Mouse (Mus musculus): Measurements from ENCODE around the gene Slpi. TPM values are rescaled to one million over a fixed set of nuclear protein-coding genes. Genes with fewer than 3 reads are reported as not detected.
A peak's percentile ranks its signal among the peaks of the same experiment; 100 is the strongest.

Slpi gene
- polyA plus RNA-seq, 1 experiment from 2014 or later = 1.1 TPM

- DNase-seq (ENCODE audit: low spot score) (no peak), ATAC-seq (ENCODE audit: insufficient read depth, low FRiP score, low TSS enrichment) (no peak)
- H3K4me3 ChIP-seq (ENCODE audit: low read depth, low read length) = no peak overlapping the region
- H3K9ac ChIP-seq (ENCODE audit: low read length) = no peak overlapping the region
- H3K36me3 ChIP-seq (ENCODE audit: control insufficient read depth, insufficient read depth, low read length) = no peaks in the 10 kb centered on the region
- no peaks in the 10 kb centered on the region for H3K4me1 ChIP-seq (ENCODE audit: control insufficient read depth, insufficient read depth, low read length)
- H3K27me3 ChIP-seq (ENCODE audit: control insufficient read depth, insufficient read depth, low read length) = peaks cover 2% of the 10 kb centered on the region; the same call in 1 of the 2 replicates
- WGBS = 18% methylated on average over 28 of the region's 28 CpGs
- no peaks in the 10 kb centered on the region for H3K9me3 ChIP-seq (ENCODE audit: control insufficient read depth, low read length)
- H3K27ac ChIP-seq (ENCODE audit: low read depth, low read length) = no peak overlapping the region
- peak overlapping the region; percentile 21; the same call in 1 of the 2 replicates for H3K4me2 ChIP-seq (ENCODE audit: low read depth)
Observed at GRCm38 (mm10) chr2:164414167-164414566, 25.3 kb upstream of the Slpi start.

- Histone ChIP-seq H3K9ac (ENCODE audit: low read length) (no peak overlapping the region), H3K27me3 (ENCODE audit: control insufficient read depth, insufficient read depth, low read length) (peaks cover 62% of the 10 kb centered on the region), H3K4me2 (ENCODE audit: low read depth) (no peak overlapping the region), H3K36me3 (ENCODE audit: control insufficient read depth, insufficient read depth, low read length) (no peaks in the 10 kb centered on the region), H3K4me1 (ENCODE audit: control insufficient read depth, insufficient read depth, low read length) (peaks cover 5% of the 10 kb centered on the region; the same call in 1 of the 2 replicates), H3K4me3 (ENCODE audit: low read depth, low read length) (no peak overlapping the region), H3K9me3 (ENCODE audit: control insufficient read depth, low read length) (no peaks in the 10 kb centered on the region), H3K27ac (ENCODE audit: low read depth, low read length) (no peak overlapping the region)
- ATAC-seq (ENCODE audit: insufficient read depth, low FRiP score, low TSS enrichment) (no peak), DNase-seq (ENCODE audit: low spot score) (peak; percentile 87)
- 2% methylated on average over 22 of the region's 22 CpGs for WGBS
Observed at GRCm38 (mm10) chr2:164407708-164408107, 18.8 kb upstream of the Slpi start.

- peaks cover 83% of the 10 kb centered on the region for H3K27me3 ChIP-seq (ENCODE audit: control insufficient read depth, insufficient read depth, low read length)
- ATAC-seq (ENCODE audit: insufficient read depth, low FRiP score, low TSS enrichment) (no peak), DNase-seq (ENCODE audit: low spot score) (no peak)
- H3K4me3 ChIP-seq (ENCODE audit: low read depth, low read length) = no peak overlapping the region
- 41% methylated on average over 5 of the region's 5 CpGs for WGBS
- no peaks in the 10 kb centered on the region for H3K36me3 ChIP-seq (ENCODE audit: control insufficient read depth, insufficient read depth, low read length)
- no peak overlapping the region for H3K9ac ChIP-seq (ENCODE audit: low read length)
- no peak overlapping the region for H3K27ac ChIP-seq (ENCODE audit: low read depth, low read length)
- no peaks in the 10 kb centered on the region for H3K9me3 ChIP-seq (ENCODE audit: control insufficient read depth, low read length)
- no peak overlapping the region for H3K4me2 ChIP-seq (ENCODE audit: low read depth)
- peaks cover 5% of the 10 kb centered on the region; the same call in 1 of the 2 replicates for H3K4me1 ChIP-seq (ENCODE audit: control insufficient read depth, insufficient read depth, low read length)
Observed at GRCm38 (mm10) chr2:164405519-164405918, 16.6 kb upstream of the Slpi start.

GRCm38 (mm10) chr2:164405060-164405459 lies 16.2 kb upstream of the Slpi start, which contains the start of gene Matn4:
Gene Matn4 (minus strand): TSS chr2:164405160.
- peak within 1 kb of the TSS; percentile 19 for H3K4me3 ChIP-seq (ENCODE audit: low read depth, low read length)
- DNase-seq (ENCODE audit: low spot score) = no peak
- H3K27me3 ChIP-seq (ENCODE audit: control insufficient read depth, insufficient read depth, low read length) = peaks cover 87% of the 10 kb centered on the region
- H3K4me2 ChIP-seq (ENCODE audit: low read depth) = peak within 1 kb of the TSS; percentile 36
- ATAC-seq (ENCODE audit: insufficient read depth, low FRiP score, low TSS enrichment) = no peak
- no peaks in the 10 kb centered on the region for H3K9me3 ChIP-seq (ENCODE audit: control insufficient read depth, low read length)
- no peak within 1 kb of the TSS; the same call in 1 of the 2 replicates for H3K9ac ChIP-seq (ENCODE audit: low read length)
- H3K36me3 ChIP-seq (ENCODE audit: control insufficient read depth, insufficient read depth, low read length) = no peaks in the 10 kb centered on the region
- no peak within 1 kb of the TSS for H3K27ac ChIP-seq (ENCODE audit: low read depth, low read length)
- WGBS = 5% methylated on average over 9 of the region's 9 CpGs
- peaks cover 5% of the 10 kb centered on the region; the same call in 1 of the 2 replicates for H3K4me1 ChIP-seq (ENCODE audit: control insufficient read depth, insufficient read depth, low read length)

- H3K27me3 ChIP-seq (ENCODE audit: control insufficient read depth, insufficient read depth, low read length) = peaks cover 95% of the 10 kb centered on the region
- WGBS = under 1% methylated on average over 45 of the region's 49 CpGs
- no peaks in the 10 kb centered on the region for H3K9me3 ChIP-seq (ENCODE audit: control insufficient read depth, low read length)
- peak overlapping the region; percentile 36 for H3K4me2 ChIP-seq (ENCODE audit: low read depth)
- H3K4me3 ChIP-seq (ENCODE audit: low read depth, low read length) = peak overlapping the region; percentile 19
- H3K27ac ChIP-seq (ENCODE audit: low read depth, low read length) = no peak overlapping the region
- H3K36me3 ChIP-seq (ENCODE audit: control insufficient read depth, insufficient read depth, low read length) = no peaks in the 10 kb centered on the region
- H3K4me1 ChIP-seq (ENCODE audit: control insufficient read depth, insufficient read depth, low read length) = peaks cover 5% of the 10 kb centered on the region; the same call in 1 of the 2 replicates
- ATAC-seq (ENCODE audit: insufficient read depth, low FRiP score, low TSS enrichment) (no peak), DNase-seq (ENCODE audit: low spot score) (peak; percentile 45)
- no peak overlapping the region; the same call in 1 of the 2 replicates for H3K9ac ChIP-seq (ENCODE audit: low read length)
Observed at GRCm38 (mm10) chr2:164404082-164404990, 15.4 kb upstream of the Slpi start.

- Histone ChIP-seq H3K36me3 (ENCODE audit: control insufficient read depth, insufficient read depth, low read length) (no peaks in the 10 kb centered on the region), H3K9ac (ENCODE audit: low read length) (no peak overlapping the region), H3K27me3 (ENCODE audit: control insufficient read depth, insufficient read depth, low read length) (peaks cover 94% of the 10 kb centered on the region), H3K4me1 (ENCODE audit: control insufficient read depth, insufficient read depth, low read length) (peaks cover 5% of the 10 kb centered on the region; the same call in 1 of the 2 replicates), H3K4me3 (ENCODE audit: low read depth, low read length) (no peak overlapping the region), H3K27ac (ENCODE audit: low read depth, low read length) (no peak overlapping the region), H3K9me3 (ENCODE audit: control insufficient read depth, low read length) (no peaks in the 10 kb centered on the region), H3K4me2 (ENCODE audit: low read depth) (no peak overlapping the region)
- 7% methylated on average over 14 of the region's 14 CpGs for WGBS
- ATAC-seq (ENCODE audit: insufficient read depth, low FRiP score, low TSS enrichment) = no peak
- no peak for DNase-seq (ENCODE audit: low spot score)
Observed at GRCm38 (mm10) chr2:164403396-164404081, 14.6 kb upstream of the Slpi start.

GRCm38 (mm10) chr2:164402906-164403305 lies 14.0 kb upstream of the Slpi start, which contains the start of gene Rbpjl:
Gene Rbpjl (plus strand): TSS chr2:164403141.
- H3K4me3 ChIP-seq (ENCODE audit: low read depth, low read length) = no peak within 1 kb of the TSS
- no peak within 1 kb of the TSS for H3K4me2 ChIP-seq (ENCODE audit: low read depth)
- H3K27ac ChIP-seq (ENCODE audit: low read depth, low read length) = no peak within 1 kb of the TSS
- H3K36me3 ChIP-seq (ENCODE audit: control insufficient read depth, insufficient read depth, low read length) = no peaks in the 10 kb centered on the region
- peaks cover 88% of the 10 kb centered on the region for H3K27me3 ChIP-seq (ENCODE audit: control insufficient read depth, insufficient read depth, low read length)
- 3% methylated on average over 17 of the region's 17 CpGs for WGBS
- peaks cover 5% of the 10 kb centered on the region; the same call in 1 of the 2 replicates for H3K4me1 ChIP-seq (ENCODE audit: control insufficient read depth, insufficient read depth, low read length)
- DNase-seq (ENCODE audit: low spot score) (peak; percentile 84), ATAC-seq (ENCODE audit: insufficient read depth, low FRiP score, low TSS enrichment) (no peak; the same call in 1 of the 2 replicates)
- H3K9me3 ChIP-seq (ENCODE audit: control insufficient read depth, low read length) = no peaks in the 10 kb centered on the region
- no peak within 1 kb of the TSS for H3K9ac ChIP-seq (ENCODE audit: low read length)

GRCm38 (mm10) chr2:164396911-164397310 lies 8.0 kb upstream of the Slpi start:
- Histone ChIP-seq H3K4me1 (ENCODE audit: control insufficient read depth, insufficient read depth, low read length) (no peaks in the 10 kb centered on the region), H3K9ac (ENCODE audit: low read length) (no peak overlapping the region), H3K4me2 (ENCODE audit: low read depth) (no peak overlapping the region), H3K27me3 (ENCODE audit: control insufficient read depth, insufficient read depth, low read length) (peaks cover 32% of the 10 kb centered on the region), H3K36me3 (ENCODE audit: control insufficient read depth, insufficient read depth, low read length) (no peaks in the 10 kb centered on the region), H3K9me3 (ENCODE audit: control insufficient read depth, low read length) (no peaks in the 10 kb centered on the region), H3K27ac (ENCODE audit: low read depth, low read length) (no peak overlapping the region), H3K4me3 (ENCODE audit: low read depth, low read length) (no peak overlapping the region)
- 81% methylated on average over 12 of the region's 12 CpGs for WGBS
- DNase-seq (ENCODE audit: low spot score) (no peak), ATAC-seq (ENCODE audit: insufficient read depth, low FRiP score, low TSS enrichment) (no peak)
